Mouse (Mus musculus) c-Kit-positive CD71-positive TER-119-positive erythroid progenitor cells, embryonic 14.5 days (primary cell): ENCODE data around the gene Kdm3a.

Source experiments
- DNase-seq: peaks from one replicate; pipeline ENCODE4 v3.0.0-alpha.2; 2013; ENCODE audit warnings: low spot score

The Kdm3a gene

DNA sequence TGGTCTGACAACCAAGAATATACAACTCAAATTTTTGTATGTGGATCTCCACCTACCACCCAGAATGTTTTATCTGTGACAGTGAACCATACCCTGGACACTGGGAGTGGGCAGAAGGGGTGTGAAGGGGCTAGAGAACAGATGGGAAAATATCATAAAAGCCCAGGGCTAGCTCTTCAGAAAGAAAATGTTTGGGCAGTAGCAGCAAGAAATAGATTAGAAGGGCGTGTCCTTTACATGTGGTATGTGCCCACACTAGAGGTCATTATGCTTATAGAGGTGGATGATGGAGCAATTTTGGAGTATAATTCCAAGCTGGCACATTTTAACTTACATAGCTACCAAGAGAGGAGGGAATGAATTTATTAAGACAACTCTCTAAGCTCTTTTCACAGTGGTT lies 57.4 kb downstream of the Kdm3a start:
- DNase-seq: no peak

DNA sequence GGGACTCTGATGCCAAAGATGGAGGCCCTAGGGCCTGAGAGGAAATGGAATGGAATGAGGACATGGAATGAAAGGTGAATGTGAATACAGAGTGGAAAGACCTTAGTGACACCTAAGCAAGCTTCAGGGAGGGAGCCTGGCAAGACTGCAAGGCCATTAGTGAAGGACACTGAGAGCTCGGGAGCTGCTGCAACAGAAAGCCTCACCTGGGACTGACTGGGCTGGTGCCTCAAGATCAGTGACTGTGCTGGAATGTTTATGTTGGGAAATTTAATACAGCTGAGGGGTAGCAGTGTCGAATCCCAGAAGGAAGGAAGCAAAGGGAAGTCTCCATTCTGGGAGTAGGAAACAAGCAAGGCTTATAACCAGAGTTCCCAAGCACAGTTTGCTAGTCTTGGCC lies 63.8 kb downstream of the Kdm3a start:
- no peak for DNase-seq

DNA sequence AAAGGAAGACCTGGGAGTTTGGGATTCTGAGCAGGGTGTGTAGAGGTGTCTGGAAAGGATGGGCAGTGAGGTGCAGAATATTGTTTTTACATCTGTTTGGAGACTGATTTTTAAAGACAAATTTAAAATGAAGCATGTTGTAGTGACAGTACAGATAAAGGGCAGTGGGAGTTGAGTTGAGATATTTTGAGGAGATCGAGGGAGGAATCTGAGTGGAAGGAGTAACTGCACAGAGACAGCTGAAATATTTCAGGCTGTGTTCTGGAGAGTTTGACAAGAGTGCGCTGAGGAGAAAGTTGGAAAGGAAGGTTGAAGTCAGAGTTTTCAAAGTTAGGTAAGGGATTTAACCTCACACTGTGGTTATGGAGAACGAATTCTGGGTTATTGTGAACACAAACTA lies 64.2 kb downstream of the Kdm3a start:
- DNase-seq: no peak

DNA sequence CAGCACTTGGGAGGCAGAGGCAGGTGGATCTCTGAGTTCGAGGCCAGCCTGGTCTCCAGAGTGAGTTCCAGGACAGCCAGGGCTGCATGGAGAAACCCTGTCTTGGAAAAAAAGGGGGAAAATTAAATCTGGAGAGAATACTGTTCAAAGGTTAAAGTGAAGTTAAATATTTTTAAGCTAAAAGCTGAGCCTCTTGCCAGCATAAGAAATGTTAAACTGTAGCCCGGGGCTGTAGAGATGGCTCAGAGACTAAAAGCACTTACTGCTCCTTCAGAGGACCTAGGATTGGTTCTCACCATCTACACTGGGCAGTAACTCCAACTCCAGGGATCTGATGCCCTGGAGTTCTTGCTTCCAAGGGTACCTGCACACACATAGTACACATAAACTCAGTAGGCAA lies 76.0 kb downstream of the Kdm3a start:
- no peak for DNase-seq

DNA sequence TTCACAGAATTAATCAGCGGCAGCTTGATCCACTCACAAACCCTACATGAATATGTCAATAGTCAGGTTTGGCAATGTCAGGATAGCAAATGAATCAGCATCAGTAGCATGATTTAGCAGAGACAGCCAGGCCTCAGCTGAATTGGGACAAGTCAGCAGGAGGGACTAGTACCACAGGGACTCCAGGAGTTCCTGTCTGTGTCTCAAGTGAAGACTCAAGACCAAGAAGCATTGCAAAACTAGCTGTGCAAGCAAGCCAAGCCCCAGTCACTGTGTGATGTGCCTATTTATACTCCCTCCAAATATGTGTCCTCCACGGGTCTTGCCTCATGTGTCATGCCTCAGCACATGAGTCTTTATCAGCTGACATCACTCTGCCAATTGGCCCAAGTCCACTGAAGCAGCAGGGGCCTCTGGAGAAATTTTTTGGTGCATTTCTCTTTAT lies 77.3 kb downstream of the Kdm3a start:
- no peak for DNase-seq

DNA sequence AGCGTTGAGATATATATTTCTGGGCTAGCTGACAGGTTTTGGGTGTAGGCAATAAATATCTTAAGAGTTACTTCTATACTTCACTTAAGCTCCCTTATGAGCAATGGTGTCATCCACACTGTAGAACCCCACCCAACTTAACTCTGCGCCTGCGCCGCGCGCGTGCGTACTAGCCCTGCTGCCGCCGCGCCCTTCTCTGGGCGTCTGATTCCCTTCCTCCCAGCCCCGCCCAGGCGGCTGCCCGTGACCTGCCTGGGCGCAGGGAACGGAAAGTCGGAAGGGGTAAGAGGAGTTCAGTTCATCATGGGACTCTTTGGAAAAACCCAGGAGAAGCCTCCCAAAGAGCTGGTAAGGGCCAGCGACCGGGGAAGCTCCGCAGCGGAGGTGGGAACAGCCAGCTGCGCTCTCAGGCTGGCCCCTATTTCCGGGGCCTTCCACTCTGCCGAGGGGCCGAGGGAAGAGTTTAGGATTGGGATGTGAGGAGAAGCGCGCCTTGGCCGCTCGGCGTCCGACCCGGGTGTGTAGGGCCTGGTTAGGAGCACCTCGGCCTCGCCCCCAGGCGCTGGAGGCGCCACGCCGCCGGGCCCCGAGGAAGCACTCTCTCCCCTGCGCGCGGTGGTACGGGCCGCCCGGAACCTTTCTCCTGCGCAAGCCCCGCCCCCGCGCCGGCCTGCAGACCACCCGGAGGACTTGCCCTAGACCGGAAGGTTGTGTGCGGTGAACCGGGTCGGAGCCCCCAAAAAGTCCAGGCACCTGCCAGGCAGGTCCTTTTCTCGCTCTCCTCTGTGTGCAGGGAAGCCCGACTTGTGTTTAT lies 88.9 kb downstream of the Kdm3a start, which contains the start of gene Chmp3:
Gene Chmp3 (plus strand): TSS at position 112 of the 814 bp plus-strand sequence.
- DNase-seq: peak; percentile 93
